Mouse (Mus musculus) ES-E14 (cell line): Measurements from ENCODE around the gene Psmc1.

Experiments used
- CHD2 ChIP-seq: IDR thresholded peaks from 2 replicates; pipeline ENCODE4 v1.6.1; 2014; ENCODE audit warnings: mild to moderate bottlenecking, low read depth, low read length, inconsistent platforms
- HCFC1 ChIP-seq: IDR thresholded peaks from 2 replicates; pipeline ENCODE4 v1.6.1; 2012; ENCODE audit warnings: low read length, inconsistent platforms, borderline replicate concordance; ENCODE audit not compliant: insufficient read depth
- ZC3H11A ChIP-seq: IDR thresholded peaks from 2 replicates; pipeline ENCODE4 v1.6.1; 2012; ENCODE audit warnings: low read depth, mild to moderate bottlenecking, inconsistent platforms, low read length, borderline replicate concordance
- ZNF384 ChIP-seq: IDR thresholded peaks from 2 replicates; pipeline ENCODE4 v1.6.1; 2012; ENCODE audit warnings: low read depth, low read length, inconsistent platforms

GRCm38 (mm10) chr12:100089265-100089664 lies 20.7 kb upstream of the Psmc1 start:
- TF ChIP-seq HCFC1 (no peak), ZC3H11A (no peak), CHD2 (no peak), ZNF384 (no peak)
